Mouse (Mus musculus) forebrain, postnatal 0 days (tissue): Measurements from ENCODE around the gene Gcdh. TPM values are rescaled to one million over a fixed set of nuclear protein-coding genes. Genes with fewer than 3 reads are reported as not detected.

Source experiments
- ATAC-seq: fragments of 200-750 bp; cut with Nextera tagmentation; 2 replicates; pipeline ENCODE4 v1.8.0; 2017; ENCODE audit warnings: mild to moderate bottlenecking, moderate library complexity
- DNase-seq: peaks from one replicate; pipeline ENCODE4 v3.0.0-alpha.2; 2015
- H3K27ac ChIP-seq: fragments of 300-500 bp; sonication (generic); 2 replicates; pipeline ENCODE4 v1.5.1; 2014; ENCODE audit warnings: low read depth, mild to moderate bottlenecking, antibody characterized with exemption, low read length, moderate library complexity, mixed read lengths
- H3K27me3 ChIP-seq: fragments of 300-500 bp; sonication (generic); 2 replicates; pipeline ENCODE4 v1.6.1; 2014; ENCODE audit warnings: mild to moderate bottlenecking, low read length, mixed read lengths; ENCODE audit not compliant: insufficient read depth
- H3K36me3 ChIP-seq: fragments of 300-500 bp; sonication (generic); 2 replicates; pipeline ENCODE4 v1.6.1; 2014; ENCODE audit warnings: mild to moderate bottlenecking, moderate library complexity; ENCODE audit not compliant: insufficient read depth
- H3K4me1 ChIP-seq: fragments of 300-500 bp; sonication (generic); 2 replicates; pipeline ENCODE4 v1.6.1; 2014; ENCODE audit warnings: antibody characterized with exemption; ENCODE audit not compliant: insufficient read depth
- H3K4me2 ChIP-seq: fragments of 300-500 bp; sonication (generic); 2 replicates; pipeline ENCODE4 v1.6.1; 2014; ENCODE audit warnings: low read depth, mild to moderate bottlenecking, moderate library complexity
- H3K4me3 ChIP-seq: fragments of 300-500 bp; sonication (generic); 2 replicates; pipeline ENCODE4 v1.5.1; 2014; ENCODE audit warnings: low read depth, low read length, mixed read lengths
- H3K9ac ChIP-seq: fragments of 300-500 bp; sonication (generic); 2 replicates; pipeline ENCODE4 v1.6.1; 2014; ENCODE audit warnings: mild to moderate bottlenecking
- H3K9me3 ChIP-seq: fragments of 300-500 bp; sonication (generic); 2 replicates; pipeline ENCODE4 v1.6.1; 2016; ENCODE audit warnings: low read length
- CTCF ChIP-seq: sonication (generic); IDR thresholded peaks from 2 replicates; pipeline ENCODE4 v1.5.1; 2016; ENCODE audit warnings: antibody characterized with exemption, control low read depth, low read depth
- WGBS: fragments of 180-500 bp; shearing (Covaris S2); extraction: QIAGEN DNeasy Blood & Tissue Kit; methylation state at CpG from one replicate; pipeline ENCODE4 v1.1.7; 2014; 5-methylcytosine and 5-hydroxymethylcytosine counted together
- polyA plus RNA-seq: library from polyadenylated mRNA; unstranded; fragments of >200 nt; fragmentation: Nextera tagmentation; extraction: Ambion mirVana; gene quantifications from 2 replicates; pipeline ENCODE4 v1.2.1, GENCODE M21; 2015
- total RNA-seq: library from RNA; depleted of rRNA; stranded (reverse); fragments of >200 nt; gene quantifications from 2 replicates; pipeline ENCODE4 v1.2.3, GENCODE M21; 2014

Gcdh gene
- total and polyA plus RNA-seq, 2 experiments from 2014 or later = 27.5 to 28.9 TPM

DNA sequence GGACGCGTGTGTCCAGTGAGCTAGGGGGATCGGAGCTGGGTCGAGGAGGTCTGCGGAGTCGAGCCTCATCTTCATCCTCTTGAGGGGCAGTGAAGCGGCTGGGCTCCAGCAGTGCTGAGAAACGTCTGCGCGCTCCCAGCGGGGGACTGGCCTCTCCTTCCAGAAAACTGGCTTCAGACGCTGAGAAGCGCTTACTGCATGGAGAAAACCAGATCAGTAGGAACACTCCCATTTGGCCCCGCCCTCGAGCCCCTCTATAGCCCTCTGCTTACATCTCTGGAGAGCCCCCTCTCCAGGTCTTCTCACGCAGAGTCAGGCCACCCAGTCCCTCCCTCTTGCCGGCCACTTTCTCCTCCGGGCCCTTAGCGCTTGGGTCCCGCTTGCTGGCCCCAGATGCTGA is 24.1 kb upstream of the Gcdh start:
- no peaks in the 10 kb centered on the region for H3K4me1 ChIP-seq
- H3K27me3 ChIP-seq = peaks cover 4% of the 10 kb centered on the region; the same call in 1 of the 2 replicates
- DNase-seq (no peak), ATAC-seq (no peak)
- no peak for TF ChIP-seq CTCF
- no peak overlapping the region for H3K4me2 ChIP-seq
- H3K4me3 ChIP-seq = no peak overlapping the region
- no peaks in the 10 kb centered on the region for H3K9me3 ChIP-seq
- H3K36me3 ChIP-seq = peaks cover 89% of the 10 kb centered on the region
- 47% methylated on average over 20 of the region's 20 CpGs for WGBS
- H3K27ac ChIP-seq = no peak overlapping the region
- no peak overlapping the region for H3K9ac ChIP-seq

DNA sequence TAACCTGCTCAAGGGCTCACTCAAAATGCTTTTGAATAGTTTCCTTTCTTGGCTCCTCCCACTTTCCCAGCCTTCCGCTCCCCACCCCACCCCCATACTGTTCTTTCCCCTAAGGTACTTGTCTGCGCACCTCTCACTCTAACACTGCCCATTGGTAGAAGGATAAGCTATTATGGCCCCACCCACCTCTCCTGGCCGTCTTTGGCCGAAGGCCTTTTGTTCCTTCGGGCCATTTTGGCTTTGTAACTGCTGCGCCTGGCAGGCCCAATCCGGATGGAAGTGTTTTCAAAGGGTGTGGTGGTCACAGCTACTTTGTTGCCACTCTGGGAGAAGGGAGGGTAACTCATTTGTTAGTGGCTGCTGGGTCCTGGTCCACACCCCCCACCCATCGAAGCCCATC is 21.5 kb upstream of the Gcdh start:
- no peak overlapping the region for H3K27ac ChIP-seq
- 88% methylated on average over 8 of the region's 8 CpGs for WGBS
- no peaks in the 10 kb centered on the region for H3K4me1 ChIP-seq
- no peak for DNase-seq
- peaks cover 86% of the 10 kb centered on the region for H3K36me3 ChIP-seq
- no peak overlapping the region for H3K4me3 ChIP-seq
- H3K9ac ChIP-seq = no peak overlapping the region
- TF ChIP-seq CTCF = no peak
- H3K4me2 ChIP-seq = no peak overlapping the region
- no peak for ATAC-seq
- no peaks in the 10 kb centered on the region for H3K9me3 ChIP-seq
- H3K27me3 ChIP-seq = peaks cover 4% of the 10 kb centered on the region; the same call in 1 of the 2 replicates

- no peak overlapping the region for H3K27ac ChIP-seq
- no peak overlapping the region for H3K9ac ChIP-seq
- H3K4me2 ChIP-seq = no peak overlapping the region
- H3K27me3 ChIP-seq = peaks cover 4% of the 10 kb centered on the region
- 34% methylated on average over 4 of the region's 4 CpGs for WGBS
- peak; percentile 56; the same call in 1 of the 2 replicates for ATAC-seq
- DNase-seq = peak; percentile 73
- peak; percentile 63 for TF ChIP-seq CTCF
- H3K4me1 ChIP-seq = no peaks in the 10 kb centered on the region
- no peaks in the 10 kb centered on the region for H3K9me3 ChIP-seq
- peaks cover 78% of the 10 kb centered on the region for H3K36me3 ChIP-seq
- no peak overlapping the region for H3K4me3 ChIP-seq
Measured at GRCm38 (mm10) chr8:84913960-84914359, 20.2 kb upstream of the Gcdh start.

DNA sequence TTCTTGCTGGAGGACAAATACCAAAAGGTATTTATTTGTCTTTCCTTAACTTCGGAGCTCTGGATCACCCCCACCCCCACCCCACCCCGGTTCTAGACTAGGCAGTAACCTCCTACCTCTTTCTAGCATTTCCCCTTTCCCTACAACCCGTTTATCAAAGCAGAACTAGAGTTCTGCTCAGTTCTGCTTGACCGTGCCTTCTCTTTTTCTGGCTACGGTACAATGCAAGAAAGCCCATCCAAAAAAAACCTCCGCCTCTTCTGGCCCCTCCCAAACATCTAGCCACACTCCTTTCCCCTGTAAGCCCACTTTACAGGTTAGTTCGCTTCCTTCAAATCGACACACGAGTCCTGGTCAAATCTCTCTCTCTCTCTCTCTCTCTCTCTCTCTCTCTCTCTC is 19.8 kb upstream of the Gcdh start:
- TF ChIP-seq CTCF = no peak
- no peaks in the 10 kb centered on the region for H3K9me3 ChIP-seq
- H3K27me3 ChIP-seq = peaks cover 4% of the 10 kb centered on the region
- H3K9ac ChIP-seq = no peak overlapping the region
- ATAC-seq = no peak
- H3K4me2 ChIP-seq = peak overlapping the region; percentile 34
- DNase-seq = no peak
- WGBS = 16% methylated on average over 9 of the region's 9 CpGs
- H3K36me3 ChIP-seq = peaks cover 73% of the 10 kb centered on the region
- H3K4me3 ChIP-seq = peak overlapping the region; percentile 5; the same call in 1 of the 2 replicates
- no peak overlapping the region for H3K27ac ChIP-seq
- H3K4me1 ChIP-seq = no peaks in the 10 kb centered on the region

DNA sequence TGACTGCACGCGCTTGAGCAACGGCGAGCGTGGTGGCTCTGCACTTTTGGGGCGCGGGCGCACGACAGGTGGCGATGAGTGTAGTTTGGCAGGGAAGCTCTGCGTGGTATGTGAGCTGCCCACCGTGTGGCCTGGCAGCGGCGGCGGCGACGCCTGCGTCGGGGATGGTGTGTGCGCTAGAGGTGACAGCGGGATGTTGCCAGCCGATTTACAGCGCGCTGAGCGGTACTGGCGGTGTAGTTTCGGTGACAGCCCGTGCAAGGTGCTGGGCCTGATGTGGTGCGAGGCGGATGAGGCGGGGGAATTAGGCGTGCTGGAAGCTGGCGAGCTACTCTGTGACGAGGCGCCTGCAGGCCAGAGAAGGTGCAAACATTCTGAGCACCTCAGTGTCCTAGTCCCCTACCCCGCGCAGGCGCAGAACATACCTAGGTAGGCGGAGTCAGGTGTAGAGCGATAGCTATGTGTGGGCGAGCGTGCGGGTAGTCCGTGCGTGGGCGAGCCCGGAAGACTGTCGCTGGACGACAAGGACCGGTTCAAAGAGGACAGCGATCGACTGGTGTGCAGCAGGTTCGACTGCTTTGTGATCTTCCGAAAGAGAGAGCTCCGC is 19.3 kb upstream of the Gcdh start:
- Histone ChIP-seq H3K4me2 (peak overlapping the region; percentile 34), H3K27me3 (peaks cover 4% of the 10 kb centered on the region), H3K9me3 (no peaks in the 10 kb centered on the region), H3K27ac (no peak overlapping the region), H3K4me3 (peak overlapping the region; percentile 5), H3K9ac (no peak overlapping the region), H3K36me3 (peaks cover 68% of the 10 kb centered on the region), H3K4me1 (no peaks in the 10 kb centered on the region)
- WGBS = 7% methylated on average over 55 of the region's 55 CpGs
- no peak for ATAC-seq
- no peak for TF ChIP-seq CTCF
- peak; percentile 66 for DNase-seq

- DNase-seq = no peak
- H3K4me2 ChIP-seq = no peak overlapping the region
- no peak overlapping the region for H3K9ac ChIP-seq
- ATAC-seq = no peak
- H3K36me3 ChIP-seq = peaks cover 62% of the 10 kb centered on the region
- H3K4me1 ChIP-seq = no peaks in the 10 kb centered on the region
- peaks cover 4% of the 10 kb centered on the region for H3K27me3 ChIP-seq
- no peaks in the 10 kb centered on the region for H3K9me3 ChIP-seq
- TF ChIP-seq CTCF = no peak
- no peak overlapping the region for H3K27ac ChIP-seq
- 36% methylated on average over 27 of the region's 27 CpGs for WGBS
- no peak overlapping the region for H3K4me3 ChIP-seq
Measured at GRCm38 (mm10) chr8:84912391-84912790, 18.7 kb upstream of the Gcdh start.

DNA sequence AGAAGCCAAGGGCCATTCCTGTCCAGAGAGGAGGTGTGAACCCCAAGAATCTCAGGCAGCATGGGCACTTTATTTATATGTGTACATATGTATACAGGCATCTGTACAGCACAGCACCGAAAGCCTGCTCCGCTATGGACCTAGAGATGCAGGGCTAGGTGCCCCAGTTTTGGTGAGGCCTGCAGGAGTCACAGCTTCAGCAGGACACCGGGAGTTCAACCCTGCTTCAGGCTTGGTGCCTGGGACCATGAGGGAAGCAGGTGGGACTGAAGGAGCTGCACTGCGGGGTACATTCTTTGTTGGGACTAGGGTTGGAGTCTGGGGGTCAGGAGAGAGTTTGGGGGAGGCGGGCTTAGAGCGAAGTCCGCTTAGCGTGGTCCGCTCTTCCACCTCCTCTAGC is 18.1 kb upstream of the Gcdh start:
- ATAC-seq = no peak
- Histone ChIP-seq H3K4me3 (no peak overlapping the region), H3K27me3 (peaks cover 4% of the 10 kb centered on the region), H3K36me3 (peaks cover 57% of the 10 kb centered on the region), H3K27ac (no peak overlapping the region), H3K9me3 (no peaks in the 10 kb centered on the region), H3K9ac (no peak overlapping the region), H3K4me1 (no peaks in the 10 kb centered on the region), H3K4me2 (no peak overlapping the region)
- TF ChIP-seq CTCF = no peak
- no peak for DNase-seq
- 86% methylated on average over 9 of the region's 9 CpGs for WGBS
